Mouse (Mus musculus) forebrain, embryonic 11.5 days (tissue): Measurements from ENCODE around the gene Slc5a5. TPM values are rescaled to one million over a fixed set of nuclear protein-coding genes. Genes with fewer than 3 reads are reported as not detected.

Experiments used
- ATAC-seq: fragments of 200-750 bp; cut with Nextera tagmentation; replicated peaks from 2 replicates; pipeline ENCODE4 v1.8.0; 2017; ENCODE audit warnings: moderate TSS enrichment; ENCODE audit not compliant: low FRiP score
- DNase-seq: peaks from one replicate; pipeline ENCODE4 v3.0.0-alpha.2; 2017; ENCODE audit warnings: low spot score
- H3K27ac ChIP-seq: fragments of 300-500 bp; sonication (generic); 2 replicates; pipeline ENCODE4 v1.5.1; 2014; ENCODE audit warnings: low read depth, low read length
- H3K27me3 ChIP-seq: fragments of 300-500 bp; sonication (generic); 2 replicates; pipeline ENCODE4 v1.6.1; 2014; ENCODE audit warnings: mild to moderate bottlenecking, low read length, mixed read lengths; ENCODE audit not compliant: control insufficient read depth, insufficient read depth
- H3K36me3 ChIP-seq: fragments of 300-500 bp; sonication (generic); 2 replicates; pipeline ENCODE4 v1.6.1; 2014; ENCODE audit warnings: mild to moderate bottlenecking, low read length, moderate library complexity, mixed read lengths; ENCODE audit not compliant: control insufficient read depth, insufficient read depth
- H3K4me1 ChIP-seq: fragments of 300-500 bp; sonication (generic); replicated peaks from 2 replicates; pipeline ENCODE4 v1.6.1; 2014; ENCODE audit warnings: low read length, mixed read lengths; ENCODE audit not compliant: control insufficient read depth, insufficient read depth
- H3K4me2 ChIP-seq: fragments of 300-500 bp; sonication (generic); 2 replicates; pipeline ENCODE4 v1.6.1; 2014; ENCODE audit warnings: low read depth, mild to moderate bottlenecking, low read length, moderate library complexity, mixed read lengths; ENCODE audit not compliant: severe bottlenecking
- H3K4me3 ChIP-seq: fragments of 300-500 bp; sonication (generic); 2 replicates; pipeline ENCODE4 v1.5.1; 2014; ENCODE audit warnings: low read depth, low read length
- H3K9ac ChIP-seq: fragments of 300-500 bp; sonication (generic); 2 replicates; pipeline ENCODE4 v1.6.1; 2014; ENCODE audit warnings: low read length
- H3K9me3 ChIP-seq: fragments of 300-500 bp; sonication (generic); 2 replicates; pipeline ENCODE4 v1.6.1; 2016; ENCODE audit warnings: low read length, mixed read lengths; ENCODE audit not compliant: control insufficient read depth
- WGBS: fragments of 180-500 bp; shearing (Covaris S2); extraction: QIAGEN DNeasy Blood & Tissue Kit; methylation state at CpG from one replicate; pipeline ENCODE4 v1.1.7; 2014; 5-methylcytosine and 5-hydroxymethylcytosine counted together
- polyA plus RNA-seq: library from polyadenylated mRNA; unstranded; fragments of >200 nt; fragmentation: Nextera tagmentation; extraction: Ambion mirVana; gene quantifications from 2 replicates; pipeline ENCODE4 v1.2.1, GENCODE M21; 2014

Slc5a5 gene
- polyA plus RNA-seq, 1 experiment from 2014 or later = 0.43 TPM

- H3K36me3 ChIP-seq = no peaks in the 10 kb centered on the region
- H3K4me3 ChIP-seq = no peak overlapping the region
- no peaks in the 10 kb centered on the region for H3K27me3 ChIP-seq
- 91% methylated on average over 5 of the region's 5 CpGs for WGBS
- no peak overlapping the region for H3K4me2 ChIP-seq
- H3K9ac ChIP-seq = no peak overlapping the region
- DNase-seq = peak; percentile 30
- H3K27ac ChIP-seq = no peak overlapping the region
- no peaks in the 10 kb centered on the region for H3K4me1 ChIP-seq
- no peak for ATAC-seq
- H3K9me3 ChIP-seq = no peaks in the 10 kb centered on the region
Observed at GRCm38 (mm10) chr8:70926396-70926795, 33.8 kb upstream of the Slc5a5 start.

GRCm38 (mm10) chr8:70925754-70926153 lies 33.2 kb upstream of the Slc5a5 start:
- no peak overlapping the region for H3K4me3 ChIP-seq
- WGBS = 94% methylated on average over 4 of the region's 4 CpGs
- H3K4me2 ChIP-seq = no peak overlapping the region
- H3K9ac ChIP-seq = no peak overlapping the region
- H3K27ac ChIP-seq = no peak overlapping the region
- no peaks in the 10 kb centered on the region for H3K27me3 ChIP-seq
- no peaks in the 10 kb centered on the region for H3K4me1 ChIP-seq
- H3K9me3 ChIP-seq = no peaks in the 10 kb centered on the region
- H3K36me3 ChIP-seq = no peaks in the 10 kb centered on the region
- no peak for ATAC-seq
- no peak for DNase-seq

- Histone ChIP-seq H3K4me3 (no peak overlapping the region), H3K9me3 (no peaks in the 10 kb centered on the region), H3K4me1 (no peaks in the 10 kb centered on the region), H3K9ac (no peak overlapping the region), H3K36me3 (no peaks in the 10 kb centered on the region; the same call in 1 of the 2 replicates), H3K27ac (no peak overlapping the region), H3K4me2 (no peak overlapping the region), H3K27me3 (no peaks in the 10 kb centered on the region)
- WGBS = 91% methylated on average over 4 of the region's 4 CpGs
- no peak for DNase-seq
- ATAC-seq = no peak
Observed at GRCm38 (mm10) chr8:70924151-70924550, 31.6 kb upstream of the Slc5a5 start.

- ATAC-seq (no peak), DNase-seq (peak; percentile 35)
- H3K27ac ChIP-seq = no peak overlapping the region
- no peak overlapping the region for H3K4me2 ChIP-seq
- H3K9me3 ChIP-seq = no peaks in the 10 kb centered on the region
- no peaks in the 10 kb centered on the region for H3K4me1 ChIP-seq
- H3K36me3 ChIP-seq = peaks cover 8% of the 10 kb centered on the region; the same call in 1 of the 2 replicates
- no peak overlapping the region for H3K9ac ChIP-seq
- H3K27me3 ChIP-seq = no peaks in the 10 kb centered on the region
- no peak overlapping the region for H3K4me3 ChIP-seq
- WGBS = 92% methylated on average over 9 of the region's 9 CpGs
Observed at GRCm38 (mm10) chr8:70920049-70920922, 27.7 kb upstream of the Slc5a5 start.

- no peak for ATAC-seq
- 94% methylated on average over 17 of the region's 17 CpGs for WGBS
- no peak overlapping the region for H3K9ac ChIP-seq
- H3K4me2 ChIP-seq = no peak overlapping the region
- no peaks in the 10 kb centered on the region for H3K4me1 ChIP-seq
- H3K4me3 ChIP-seq = no peak overlapping the region
- H3K27ac ChIP-seq = no peak overlapping the region
- H3K27me3 ChIP-seq = no peaks in the 10 kb centered on the region
- no peak for DNase-seq
- H3K9me3 ChIP-seq = no peaks in the 10 kb centered on the region
- peaks cover 23% of the 10 kb centered on the region for H3K36me3 ChIP-seq
Observed at GRCm38 (mm10) chr8:70914704-70915103, 22.1 kb upstream of the Slc5a5 start.

- WGBS = 93% methylated on average over 26 of the region's 26 CpGs
- no peak overlapping the region for H3K4me3 ChIP-seq
- no peaks in the 10 kb centered on the region for H3K27me3 ChIP-seq
- no peak overlapping the region for H3K27ac ChIP-seq
- H3K36me3 ChIP-seq = peaks cover 23% of the 10 kb centered on the region
- no peak overlapping the region for H3K4me2 ChIP-seq
- no peak overlapping the region for H3K9ac ChIP-seq
- H3K9me3 ChIP-seq = no peaks in the 10 kb centered on the region
- H3K4me1 ChIP-seq = no peaks in the 10 kb centered on the region
- ATAC-seq (no peak), DNase-seq (no peak)
Observed at GRCm38 (mm10) chr8:70913523-70913922, 21.0 kb upstream of the Slc5a5 start.

- Histone ChIP-seq H3K27ac (no peak overlapping the region), H3K9ac (no peak overlapping the region), H3K27me3 (no peaks in the 10 kb centered on the region), H3K4me3 (no peak overlapping the region), H3K36me3 (peaks cover 23% of the 10 kb centered on the region), H3K9me3 (no peaks in the 10 kb centered on the region), H3K4me1 (no peaks in the 10 kb centered on the region), H3K4me2 (no peak overlapping the region)
- ATAC-seq = no peak
- 94% methylated on average over 30 of the region's 30 CpGs for WGBS
- no peak for DNase-seq
Observed at GRCm38 (mm10) chr8:70912955-70913354, 20.4 kb upstream of the Slc5a5 start.

- 84% methylated on average over 5 of the region's 5 CpGs for WGBS
- peaks cover 21% of the 10 kb centered on the region for H3K36me3 ChIP-seq
Observed at GRCm38 (mm10) chr8:70911596-70911995, 19.0 kb upstream of the Slc5a5 start.

GRCm38 (mm10) chr8:70907518-70907917 lies 15.0 kb upstream of the Slc5a5 start:
- Histone ChIP-seq H3K27me3 (no peaks in the 10 kb centered on the region), H3K36me3 (peaks cover 2% of the 10 kb centered on the region; the same call in 1 of the 2 replicates), H3K9ac (no peak overlapping the region), H3K9me3 (no peaks in the 10 kb centered on the region), H3K4me1 (0 out of 2 replicates have a peak, but pooled peaks cover 3% of the 10 kb centered on the region), H3K4me2 (no peak overlapping the region), H3K4me3 (no peak overlapping the region), H3K27ac (no peak overlapping the region)
- no peak for DNase-seq
- 99% methylated on average over 2 of the region's 2 CpGs for WGBS
- no peak for ATAC-seq

More at GRCm38 (mm10) chr8:70911596-70911995, 19.0 kb upstream of the Slc5a5 start:
- ATAC-seq = no peak
- H3K27ac ChIP-seq = no peak overlapping the region
- H3K4me1 ChIP-seq = 0 out of 2 replicates have a peak, but pooled peaks cover 3% of the 10 kb centered on the region
- no peaks in the 10 kb centered on the region for H3K27me3 ChIP-seq
- H3K4me2 ChIP-seq = no peak overlapping the region
- H3K9me3 ChIP-seq = no peaks in the 10 kb centered on the region
- no peak for DNase-seq
- no peak overlapping the region for H3K9ac ChIP-seq
- no peak overlapping the region for H3K4me3 ChIP-seq
